Mouse (Mus musculus): ENCODE data around the gene Kcnq1.

Gene Kcnq1

GRCm38 (mm10) chr7:143106062-143106461, at the start of gene Kcnq1:
Gene Kcnq1 (plus strand): TSS chr7:143106362.
- no peak for DNase-seq

GRCm38 (mm10) chr7:143057023-143057422, 49.1 kb upstream of the Kcnq1 start:
- DNase-seq, result no peak

GRCm38 (mm10) chr7:143057667-143058220, 48.4 kb upstream of the Kcnq1 start:
- no peak for DNase-seq

- peak; percentile 66 for DNase-seq
Observed at GRCm38 (mm10) chr7:143058221-143058697, 47.9 kb upstream of the Kcnq1 start.

GRCm38 (mm10) chr7:143059202-143059870, 46.8 kb upstream of the Kcnq1 start:
- no peak for DNase-seq

GRCm38 (mm10) chr7:143062704-143063103, 43.5 kb upstream of the Kcnq1 start:
- DNase-seq, result no peak

GRCm38 (mm10) chr7:143064226-143064625, 41.9 kb upstream of the Kcnq1 start:
- no peak for DNase-seq

- DNase-seq, result no peak
Observed at GRCm38 (mm10) chr7:143065692-143066091, 40.5 kb upstream of the Kcnq1 start.

- no peak for DNase-seq
Observed at GRCm38 (mm10) chr7:143067469-143067868, 38.7 kb upstream of the Kcnq1 start.

GRCm38 (mm10) chr7:143067897-143068296, 38.3 kb upstream of the Kcnq1 start:
- DNase-seq, result no peak

GRCm38 (mm10) chr7:143068316-143068881, 37.8 kb upstream of the Kcnq1 start:
- DNase-seq, result peak; percentile 80

- peak; percentile 98 for DNase-seq
Observed at GRCm38 (mm10) chr7:143068882-143069591, 37.1 kb upstream of the Kcnq1 start, which contains the start of gene Tssc4. Gene Tssc4 (plus strand): TSS chr7:143069249.

- DNase-seq, result peak; percentile 56
Observed at GRCm38 (mm10) chr7:143069751-143070400, 36.3 kb upstream of the Kcnq1 start.

- DNase-seq, result no peak
Observed at GRCm38 (mm10) chr7:143070506-143071070, 35.6 kb upstream of the Kcnq1 start.

GRCm38 (mm10) chr7:143072605-143073004, 33.6 kb upstream of the Kcnq1 start:
- no peak for DNase-seq

GRCm38 (mm10) chr7:143073086-143073485, 33.1 kb upstream of the Kcnq1 start:
- DNase-seq, result peak; percentile 62

GRCm38 (mm10) chr7:143075394-143075793, 30.8 kb upstream of the Kcnq1 start:
- no peak for DNase-seq

GRCm38 (mm10) chr7:143077351-143077750, 28.8 kb upstream of the Kcnq1 start:
- no peak for DNase-seq

- no peak for DNase-seq
Observed at GRCm38 (mm10) chr7:143082024-143082423, 24.1 kb upstream of the Kcnq1 start.

GRCm38 (mm10) chr7:143083708-143084107, 22.5 kb upstream of the Kcnq1 start:
- DNase-seq, result no peak

GRCm38 (mm10) chr7:143086366-143086765, 19.8 kb upstream of the Kcnq1 start:
- DNase-seq, result peak; percentile 87

GRCm38 (mm10) chr7:143087070-143087579, 19.0 kb upstream of the Kcnq1 start:
- peak; percentile 84 for DNase-seq
